Mouse (Mus musculus): ENCODE results near the gene Sp4.

The Sp4 gene

GRCm38 (mm10) chr12:118301072-118301865 is at the start of gene Sp4:
Sp4 (minus strand) TSS chr12:118301440.
- DNase-seq, result peak; percentile 91

- DNase-seq, result no peak
Measured at GRCm38 (mm10) chr12:118339107-118339506, 37.9 kb upstream of the Sp4 start.

GRCm38 (mm10) chr12:118338243-118338642 is 37.0 kb upstream of the Sp4 start:
- no peak for DNase-seq

GRCm38 (mm10) chr12:118337291-118337690 is 36.1 kb upstream of the Sp4 start:
- no peak for DNase-seq

- no peak for DNase-seq
Measured at GRCm38 (mm10) chr12:118328739-118329249, 27.6 kb upstream of the Sp4 start.

GRCm38 (mm10) chr12:118327566-118327965 is 26.3 kb upstream of the Sp4 start:
- no peak for DNase-seq

GRCm38 (mm10) chr12:118326161-118326560 is 24.9 kb upstream of the Sp4 start:
- no peak for DNase-seq

- DNase-seq, result no peak
Measured at GRCm38 (mm10) chr12:118320076-118320475, 18.8 kb upstream of the Sp4 start.

GRCm38 (mm10) chr12:118314477-118314845 is 13.2 kb upstream of the Sp4 start:
- DNase-seq, result no peak

- DNase-seq, result no peak
Measured at GRCm38 (mm10) chr12:118313805-118314476, 12.7 kb upstream of the Sp4 start.

- no peak for DNase-seq
Measured at GRCm38 (mm10) chr12:118303586-118303985, 2.3 kb upstream of the Sp4 start.

GRCm38 (mm10) chr12:118303066-118303465 is 1.8 kb upstream of the Sp4 start:
- no peak for DNase-seq

GRCm38 (mm10) chr12:118301866-118302835 is 911 bp upstream of the Sp4 start:
- peak; percentile 99 for DNase-seq

GRCm38 (mm10) chr12:118300754-118301071 is 527 bp downstream of the Sp4 start:
- DNase-seq, result no peak

GRCm38 (mm10) chr12:118299956-118300355 is 1.3 kb downstream of the Sp4 start:
- DNase-seq, result peak; percentile 16

GRCm38 (mm10) chr12:118299172-118299571 is 2.1 kb downstream of the Sp4 start:
- DNase-seq, result no peak

GRCm38 (mm10) chr12:118298516-118298915 is 2.7 kb downstream of the Sp4 start:
- DNase-seq, result no peak

GRCm38 (mm10) chr12:118296236-118296635 is 5.0 kb downstream of the Sp4 start:
- DNase-seq, result no peak

- DNase-seq, result no peak
Measured at GRCm38 (mm10) chr12:118295793-118296192, 5.4 kb downstream of the Sp4 start.

GRCm38 (mm10) chr12:118288947-118289346 is 12.3 kb downstream of the Sp4 start:
- no peak for DNase-seq

- no peak for DNase-seq
Measured at GRCm38 (mm10) chr12:118285099-118285498, 16.1 kb downstream of the Sp4 start.

- DNase-seq, result no peak
Measured at GRCm38 (mm10) chr12:118281961-118282360, 19.3 kb downstream of the Sp4 start.

GRCm38 (mm10) chr12:118276385-118276784 is 24.9 kb downstream of the Sp4 start:
- no peak for DNase-seq
